Mouse (Mus musculus): ENCODE results near the gene Tbx1. TPM values are rescaled to one million over a fixed set of nuclear protein-coding genes. Genes with fewer than 3 reads are reported as not detected.

Gene Tbx1
- total and polyA plus RNA-seq, 2 experiments from 2014 or later, result 0.81 to 1.3 TPM

DNA sequence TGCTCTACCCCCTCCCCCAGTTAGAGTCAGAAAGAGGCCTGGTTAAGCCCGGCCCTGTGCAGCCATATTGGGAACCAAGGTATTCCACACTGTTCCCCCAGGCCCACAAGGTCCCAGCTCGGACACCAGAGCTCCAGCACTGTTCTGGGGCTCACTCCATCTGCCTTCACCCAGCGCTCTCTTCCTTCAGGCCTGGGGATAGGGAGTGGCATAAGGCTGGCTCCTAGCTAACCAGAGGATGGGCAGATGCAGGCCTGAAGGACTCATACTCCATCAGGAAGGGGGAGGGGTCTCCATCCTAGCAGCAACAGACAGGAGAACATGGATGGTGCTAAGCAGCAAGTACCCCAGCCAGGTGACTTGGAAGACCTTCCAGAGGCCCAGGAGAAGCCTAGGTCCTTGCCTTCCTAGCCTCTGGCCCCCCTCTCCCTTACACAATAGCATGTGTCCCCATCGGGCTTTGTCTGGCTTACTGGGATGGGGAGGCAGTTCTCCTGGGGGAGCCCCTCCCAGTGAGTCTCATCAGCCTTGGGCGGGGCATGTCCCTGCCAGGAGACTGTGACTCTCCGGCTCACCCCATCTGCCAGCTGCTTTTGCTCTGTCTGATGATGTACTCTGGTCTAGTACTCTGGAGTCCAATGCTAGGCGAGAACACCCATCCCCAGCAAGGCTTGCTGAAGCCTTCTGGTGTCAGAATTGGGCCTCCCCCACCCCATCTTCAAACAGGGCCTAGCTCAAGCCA, 37.9 kb upstream of the Tbx1 start:
- no peak for DNase-seq (ENCODE audit: low spot score)
- H3K27ac ChIP-seq (ENCODE audit: low read depth, low read length), result peak overlapping the region; percentile 79; the same call in 1 of the 2 replicates

DNA sequence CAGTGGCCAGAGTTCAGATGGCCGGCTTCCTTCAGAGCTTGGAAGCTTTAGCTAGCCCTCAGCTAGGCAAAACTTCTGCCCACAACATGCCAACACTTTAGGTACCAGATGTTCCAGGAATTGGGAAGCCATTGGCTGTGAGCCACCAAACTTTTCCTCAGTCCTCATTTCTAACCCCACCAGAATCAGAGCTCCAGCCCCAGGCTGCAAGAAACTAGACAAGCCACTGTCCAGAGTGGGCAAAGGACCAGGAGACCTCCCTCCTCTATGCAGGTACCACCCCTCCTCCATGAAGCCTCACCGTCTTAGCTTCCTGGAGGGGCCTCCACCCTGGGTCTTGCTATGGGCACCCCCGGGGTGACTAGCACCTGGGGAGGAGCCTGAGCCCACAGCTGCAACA, 36.7 kb upstream of the Tbx1 start:
- Histone ChIP-seq H3K4me1 (ENCODE audit: insufficient read depth, low read length) (peaks cover 13% of the 10 kb centered on the region; the same call in 1 of the 2 replicates), H3K9me3 (ENCODE audit: low read length) (no peaks in the 10 kb centered on the region), H3K4me3 (ENCODE audit: low read depth, low read length) (peak overlapping the region; percentile 90), H3K27ac (ENCODE audit: low read depth, low read length) (no peak overlapping the region), H3K4me2 (ENCODE audit: low read depth, low read length, poor library complexity, severe bottlenecking) (peak overlapping the region; percentile 92), H3K27me3 (ENCODE audit: insufficient read depth, low read length) (peaks cover 27% of the 10 kb centered on the region), H3K9ac (replicated peaks; ENCODE audit: low read length, poor library complexity, severe bottlenecking) (peak overlapping the region; percentile 98; the same call in 1 of the 2 replicates), H3K36me3 (ENCODE audit: insufficient read depth, low read length) (peaks cover 30% of the 10 kb centered on the region)
- DNase-seq (ENCODE audit: low spot score) (no peak), ATAC-seq (ENCODE audit: low FRiP score) (no peak)
- no peak for TF ChIP-seq CTCF (IDR thresholded peaks at IDR 0.05)
- WGBS, result 55% methylated on average over 3 of the region's 3 CpGs

More for the DNA sequence above, 37.9 kb upstream of the Tbx1 start:
- no peaks in the 10 kb centered on the region for H3K9me3 ChIP-seq (ENCODE audit: low read length)
- peak overlapping the region; percentile 98 for H3K9ac ChIP-seq (replicated peaks; ENCODE audit: low read length, poor library complexity, severe bottlenecking)
- peaks cover 15% of the 10 kb centered on the region for H3K27me3 ChIP-seq (ENCODE audit: insufficient read depth, low read length)
- 47% methylated on average over 7 of the region's 7 CpGs for WGBS
- no peak for ATAC-seq (ENCODE audit: low FRiP score)
- H3K4me1 ChIP-seq (ENCODE audit: insufficient read depth, low read length), result peaks cover 13% of the 10 kb centered on the region; the same call in 1 of the 2 replicates
- no peak for TF ChIP-seq CTCF (IDR thresholded peaks at IDR 0.05)
- H3K36me3 ChIP-seq (ENCODE audit: insufficient read depth, low read length), result peaks cover 18% of the 10 kb centered on the region
- peak overlapping the region; percentile 92 for H3K4me2 ChIP-seq (ENCODE audit: low read depth, low read length, poor library complexity, severe bottlenecking)
- H3K4me3 ChIP-seq (ENCODE audit: low read depth, low read length), result peak overlapping the region; percentile 90

DNA sequence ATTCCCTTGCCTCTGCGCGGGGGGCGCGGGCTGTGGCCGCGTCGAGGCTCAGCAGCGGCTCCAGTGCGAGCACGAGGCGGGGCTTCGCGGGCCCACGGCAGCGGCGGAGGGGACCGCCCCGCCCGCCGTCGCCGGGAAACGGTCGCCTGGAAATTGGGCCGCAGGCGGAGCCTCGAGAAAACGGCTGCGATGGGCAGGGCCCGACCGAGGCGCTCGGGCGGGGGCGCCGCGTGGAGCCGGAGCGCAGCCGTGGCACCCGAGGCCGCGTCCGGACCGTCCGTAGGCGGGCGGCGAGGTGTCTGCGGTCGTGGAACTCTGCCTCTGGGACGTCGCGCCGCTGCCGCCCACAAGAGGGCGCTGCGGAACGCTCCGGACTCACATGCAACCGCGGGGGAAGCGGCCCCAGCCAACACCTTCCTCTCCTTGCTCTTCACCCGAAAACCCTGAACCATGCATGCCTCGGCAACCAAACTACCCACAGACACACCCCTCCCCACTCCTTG, 36.0 kb upstream of the Tbx1 start, which contains the start of gene Gm49601:
Gene Gm49601 (minus strand): TSS at position 52 of the 503 bp plus-strand sequence.
- H3K4me1 ChIP-seq (ENCODE audit: insufficient read depth, low read length), result peaks cover 13% of the 10 kb centered on the region; the same call in 1 of the 2 replicates
- WGBS, result 0% methylated on average over 43 of the region's 65 CpGs

DNA sequence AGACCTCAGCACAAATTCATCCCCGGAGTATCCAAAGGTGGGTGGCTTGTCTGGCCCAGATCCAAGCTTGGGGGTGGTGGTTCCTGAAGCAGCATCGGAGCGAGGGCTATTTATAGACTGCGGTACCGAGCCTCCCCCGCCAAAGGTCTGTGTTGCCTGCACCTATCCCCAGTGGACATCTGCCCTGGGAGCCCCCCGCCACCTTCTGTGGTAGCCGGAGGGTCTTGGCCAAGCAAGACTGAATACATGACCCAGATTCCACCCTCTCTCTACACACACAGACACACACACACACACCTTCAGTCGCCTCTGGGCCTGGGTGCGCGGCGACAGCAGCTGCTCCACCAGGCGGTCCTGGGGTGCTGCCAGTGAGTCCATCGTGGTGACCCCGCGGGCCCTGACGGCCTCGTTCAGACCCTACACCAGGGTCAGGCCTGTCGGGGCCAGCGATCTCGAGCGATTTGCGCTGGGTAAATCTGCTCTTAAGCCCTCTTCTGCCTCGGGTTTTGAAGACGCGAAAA, 35.4 kb upstream of the Tbx1 start:
- Histone ChIP-seq H3K9me3 (ENCODE audit: low read length) (no peaks in the 10 kb centered on the region), H3K27me3 (ENCODE audit: insufficient read depth, low read length) (peaks cover 36% of the 10 kb centered on the region), H3K36me3 (ENCODE audit: insufficient read depth, low read length) (peaks cover 30% of the 10 kb centered on the region), H3K4me3 (ENCODE audit: low read depth, low read length) (peak overlapping the region; percentile 90), H3K4me1 (ENCODE audit: insufficient read depth, low read length) (peaks cover 13% of the 10 kb centered on the region; the same call in 1 of the 2 replicates), H3K27ac (ENCODE audit: low read depth, low read length) (no peak overlapping the region), H3K9ac (replicated peaks; ENCODE audit: low read length, poor library complexity, severe bottlenecking) (peak overlapping the region; percentile 64), H3K4me2 (ENCODE audit: low read depth, low read length, poor library complexity, severe bottlenecking) (peak overlapping the region; percentile 92)
- no peak for TF ChIP-seq CTCF (IDR thresholded peaks at IDR 0.05)
- WGBS, result 16% methylated on average over 26 of the region's 26 CpGs
- no peak for DNase-seq (ENCODE audit: low spot score)
- ATAC-seq (ENCODE audit: low FRiP score), result no peak

More for the DNA sequence above, 36.0 kb upstream of the Tbx1 start, which contains the start of gene Gm49601:
- peak within 1 kb of the TSS; percentile 64 for H3K9ac ChIP-seq (replicated peaks; ENCODE audit: low read length, poor library complexity, severe bottlenecking)
- DNase-seq (ENCODE audit: low spot score) (peak; percentile 81), ATAC-seq (ENCODE audit: low FRiP score) (peak; percentile 4; the same call in 1 of the 2 replicates)
- H3K4me2 ChIP-seq (ENCODE audit: low read depth, low read length, poor library complexity, severe bottlenecking), result peak within 1 kb of the TSS; percentile 92
- peaks cover 32% of the 10 kb centered on the region for H3K27me3 ChIP-seq (ENCODE audit: insufficient read depth, low read length)
- H3K27ac ChIP-seq (ENCODE audit: low read depth, low read length), result no peak within 1 kb of the TSS
- peak; percentile 81 for TF ChIP-seq CTCF (IDR thresholded peaks at IDR 0.05)
- H3K4me3 ChIP-seq (ENCODE audit: low read depth, low read length), result peak within 1 kb of the TSS; percentile 90
- H3K36me3 ChIP-seq (ENCODE audit: insufficient read depth, low read length), result peaks cover 30% of the 10 kb centered on the region
- H3K9me3 ChIP-seq (ENCODE audit: low read length), result no peaks in the 10 kb centered on the region

DNA sequence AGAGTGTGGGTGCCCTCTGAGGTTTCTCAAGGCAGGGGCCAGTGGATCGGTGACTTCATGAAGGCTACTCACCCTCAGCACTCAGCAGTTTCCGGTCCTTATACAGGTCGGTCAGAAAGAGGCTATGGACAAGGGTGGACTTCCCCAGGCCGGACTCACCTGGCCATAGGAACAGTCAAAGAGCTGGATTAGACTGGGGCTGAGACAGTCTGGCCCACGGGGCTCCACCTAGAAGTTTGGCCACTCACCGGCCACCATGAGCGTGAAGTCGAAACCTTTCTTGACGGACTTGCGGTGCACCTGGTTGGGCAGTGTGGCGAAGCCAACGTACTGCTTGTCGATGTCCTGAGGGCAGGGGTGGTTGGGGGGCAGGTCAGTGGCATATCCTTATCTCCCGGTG, 34.6 kb upstream of the Tbx1 start:
- peaks cover 13% of the 10 kb centered on the region; the same call in 1 of the 2 replicates for H3K4me1 ChIP-seq (ENCODE audit: insufficient read depth, low read length)
- no peak for ATAC-seq (ENCODE audit: low FRiP score)
- DNase-seq (ENCODE audit: low spot score), result no peak
- no peak for TF ChIP-seq CTCF (IDR thresholded peaks at IDR 0.05)
- no peaks in the 10 kb centered on the region for H3K9me3 ChIP-seq (ENCODE audit: low read length)
- H3K27me3 ChIP-seq (ENCODE audit: insufficient read depth, low read length), result peaks cover 36% of the 10 kb centered on the region
- no peak overlapping the region for H3K4me2 ChIP-seq (ENCODE audit: low read depth, low read length, poor library complexity, severe bottlenecking)
- no peak overlapping the region for H3K9ac ChIP-seq (replicated peaks; ENCODE audit: low read length, poor library complexity, severe bottlenecking)
- 55% methylated on average over 14 of the region's 14 CpGs for WGBS
- no peak overlapping the region for H3K27ac ChIP-seq (ENCODE audit: low read depth, low read length)
- peaks cover 30% of the 10 kb centered on the region for H3K36me3 ChIP-seq (ENCODE audit: insufficient read depth, low read length)
- H3K4me3 ChIP-seq (ENCODE audit: low read depth, low read length), result no peak overlapping the region
